Mouse (Mus musculus): Measurements from ENCODE around the gene Tpm1. TPM values are rescaled to one million over a fixed set of nuclear protein-coding genes. Genes with fewer than 3 reads are reported as not detected.

Tpm1 gene
- polyA plus RNA-seq, 1 experiment: 110 TPM

DNA sequence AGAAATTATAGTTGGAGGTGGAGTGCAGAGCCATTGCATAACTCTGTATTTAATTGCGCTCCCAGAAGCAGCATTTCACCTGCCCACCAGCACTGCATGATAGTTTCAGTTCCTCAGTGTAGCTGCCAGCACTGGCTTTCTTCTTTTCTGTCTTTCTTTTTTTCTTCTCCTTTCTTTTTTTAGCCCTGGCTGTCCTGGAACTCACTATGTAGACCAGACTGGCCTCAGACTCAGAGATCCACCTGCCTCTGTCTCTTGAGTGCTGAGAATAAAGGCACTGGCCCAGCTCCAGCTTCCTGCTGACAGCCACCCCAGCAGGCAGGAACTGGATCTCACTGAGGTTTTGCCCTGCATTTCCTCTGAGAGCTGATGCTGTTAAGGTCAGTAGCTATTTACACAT, 71.2 kb downstream of the Tpm1 start:
- no peak overlapping the region for H3K4me3 ChIP-seq (ENCODE audit: insufficient read depth, low read depth, low read length)
- TF ChIP-seq POLR2A (IDR thresholded peaks at IDR 0.05; ENCODE audit: low read depth, low read length) (no peak), CTCF (conservative IDR thresholded peaks at IDR 0.05; ENCODE audit: insufficient read depth, insufficient read length, low read depth, low read length) (no peak)
- peak; percentile 27 for DNase-seq

GRCm38 (mm10) chr9:66977121-66977520, 72.1 kb downstream of the Tpm1 start:
- no peak for DNase-seq
- no peak overlapping the region for H3K4me3 ChIP-seq (ENCODE audit: insufficient read depth, low read depth, low read length)
- H3K4me1 ChIP-seq (ENCODE audit: control insufficient read depth, insufficient read depth, low read length): peaks cover 3% of the 10 kb centered on the region; the same call in 1 of the 2 replicates
- H3K36me3 ChIP-seq (ENCODE audit: control insufficient read depth, insufficient read depth, low read length): no peaks in the 10 kb centered on the region
- TF ChIP-seq POLR2A (IDR thresholded peaks at IDR 0.05; ENCODE audit: low read depth, low read length) (no peak), CTCF (conservative IDR thresholded peaks at IDR 0.05; ENCODE audit: insufficient read depth, insufficient read length, low read depth, low read length) (no peak)
- 84% methylated on average over 5 of the region's 5 CpGs for WGBS
- H3K27me3 ChIP-seq (replicated peaks; ENCODE audit: control insufficient read depth, insufficient read depth, low read length): no peaks in the 10 kb centered on the region
- H3K27ac ChIP-seq (ENCODE audit: insufficient read depth, low read depth, low read length): no peak overlapping the region

More for the DNA sequence above, 71.2 kb downstream of the Tpm1 start:
- Histone ChIP-seq H3K27ac (ENCODE audit: insufficient read depth, low read depth, low read length) (no peak overlapping the region), H3K27me3 (replicated peaks; ENCODE audit: control insufficient read depth, insufficient read depth, low read length) (no peaks in the 10 kb centered on the region), H3K4me1 (ENCODE audit: control insufficient read depth, insufficient read depth, low read length) (peaks cover 3% of the 10 kb centered on the region; the same call in 1 of the 2 replicates), H3K36me3 (ENCODE audit: control insufficient read depth, insufficient read depth, low read length) (no peaks in the 10 kb centered on the region)
- 92% methylated on average over 1 of the region's 1 CpGs for WGBS

DNA sequence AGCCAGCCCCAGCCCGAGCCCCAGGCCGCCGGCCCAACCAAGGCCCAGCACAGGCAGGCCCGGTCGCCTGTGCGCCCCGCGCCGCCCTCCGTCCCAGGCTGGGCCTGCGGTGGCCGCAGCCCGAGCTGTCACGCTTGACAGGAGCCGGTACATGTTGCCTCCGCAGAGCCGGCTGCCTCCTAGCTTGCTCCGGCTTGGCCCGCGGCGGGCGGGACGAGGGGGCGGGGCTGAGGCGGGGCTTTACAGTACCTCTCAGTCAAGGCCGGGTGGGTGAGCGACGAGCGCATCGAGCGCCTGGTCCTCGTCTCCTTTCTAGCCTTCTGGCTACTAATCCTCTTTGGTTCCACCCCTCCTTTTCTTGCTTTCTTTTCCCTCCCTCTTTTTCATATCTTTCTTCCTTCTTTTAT, 74.0 kb downstream of the Tpm1 start, which contains the start of gene Lactb:
Lactb (minus strand) TSS at position 246 of the 407 bp plus-strand sequence.
- Histone ChIP-seq H3K4me3 (ENCODE audit: insufficient read depth, low read depth, low read length) (peak within 1 kb of the TSS; percentile 86), H3K4me1 (ENCODE audit: control insufficient read depth, insufficient read depth, low read length) (peaks cover 3% of the 10 kb centered on the region; the same call in 1 of the 2 replicates), H3K27ac (ENCODE audit: insufficient read depth, low read depth, low read length) (peak within 1 kb of the TSS; percentile 91), H3K36me3 (ENCODE audit: control insufficient read depth, insufficient read depth, low read length) (no peaks in the 10 kb centered on the region; the same call in 1 of the 2 replicates), H3K27me3 (replicated peaks; ENCODE audit: control insufficient read depth, insufficient read depth, low read length) (no peaks in the 10 kb centered on the region)
- TF ChIP-seq CTCF (conservative IDR thresholded peaks at IDR 0.05; ENCODE audit: insufficient read depth, insufficient read length, low read depth, low read length): no peak
- peak; percentile 31 for TF ChIP-seq POLR2A (IDR thresholded peaks at IDR 0.05; ENCODE audit: low read depth, low read length)
- peak; percentile 98 for DNase-seq
- under 1% methylated on average over 32 of the region's 32 CpGs for WGBS

DNA sequence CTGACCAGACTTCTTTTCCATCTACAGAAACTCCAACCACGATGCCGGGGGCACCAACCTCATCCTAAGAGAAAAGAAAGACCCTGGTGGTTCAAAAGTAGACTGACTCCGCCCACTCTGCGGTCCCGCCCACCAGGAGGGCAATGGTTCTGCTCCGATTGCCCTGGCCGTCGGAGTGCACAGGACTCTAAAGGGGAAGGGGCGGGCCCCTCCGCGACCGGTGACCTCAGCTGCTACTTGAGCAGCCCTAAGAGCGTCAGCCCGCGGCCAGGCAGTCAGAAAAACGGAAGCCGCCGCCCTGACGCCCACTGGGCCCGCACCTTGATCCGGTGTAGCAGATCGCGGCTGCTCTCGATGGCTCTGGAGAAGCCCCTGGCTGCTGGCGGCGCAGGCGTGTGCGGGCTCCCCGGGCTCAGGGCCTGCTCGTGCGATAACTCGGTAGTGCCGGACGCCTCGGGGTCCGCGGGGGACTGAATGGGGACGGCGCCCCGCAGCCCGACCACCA, 74.4 kb downstream of the Tpm1 start:
- peaks cover 3% of the 10 kb centered on the region; the same call in 1 of the 2 replicates for H3K4me1 ChIP-seq (ENCODE audit: control insufficient read depth, insufficient read depth, low read length)
- H3K36me3 ChIP-seq (ENCODE audit: control insufficient read depth, insufficient read depth, low read length): no peaks in the 10 kb centered on the region; the same call in 1 of the 2 replicates
- whole genome bisulfite sequencing: under 1% methylated on average over 41 of the region's 41 CpGs
- no peaks in the 10 kb centered on the region for H3K27me3 ChIP-seq (replicated peaks; ENCODE audit: control insufficient read depth, insufficient read depth, low read length)
- peak overlapping the region; percentile 86 for H3K4me3 ChIP-seq (ENCODE audit: insufficient read depth, low read depth, low read length)
- peak overlapping the region; percentile 91 for H3K27ac ChIP-seq (ENCODE audit: insufficient read depth, low read depth, low read length)
- no peak for TF ChIP-seq CTCF (conservative IDR thresholded peaks at IDR 0.05; ENCODE audit: insufficient read depth, insufficient read length, low read depth, low read length)
- no peak for TF ChIP-seq POLR2A (IDR thresholded peaks at IDR 0.05; ENCODE audit: low read depth, low read length)
- peak; percentile 93 for DNase-seq

Other genes starting within 250 kb of the Tpm1 start
- gene Aph1c, start 214.7 kb downstream of the Tpm1 start, polyA plus RNA-seq (2012; rRNA removed): 22.9 and 29.4 TPM in 2 replicates
- gene Rab8b, start 129.7 kb downstream of the Tpm1 start, polyA plus RNA-seq (2012; rRNA removed): 5.6 and 8.1 TPM in 2 replicates
- 92.4 and 128 TPM in 2 replicates for gene Rps27l, start 103.3 kb downstream of the Tpm1 start, polyA plus RNA-seq (2012; rRNA removed)
- gene Lactb, start 73.9 kb downstream of the Tpm1 start, polyA plus RNA-seq (2012; rRNA removed): 24.3 and 29.9 TPM in 2 replicates